Mouse (Mus musculus): ENCODE data around the gene Kif28. TPM values are rescaled to one million over a fixed set of nuclear protein-coding genes. Genes with fewer than 3 reads are reported as not detected.
"Not testable (repeated sequence)": the region's sequence is repeated elsewhere in the genome, so short reads cannot be mapped to it uniquely, and the experiment has no call there.

The Kif28 gene
- under 1 TPM; 0.35 to 0.49 TPM for total RNA-seq (2021)
- long read RNA-seq, experiment 1 = 0 reads
- long read RNA-seq, experiment 2 = 0 reads

GRCm38 (mm10) chr1:179745171-179745570, at the start of gene Kif28:
Gene Kif28 (minus strand): TSS chr1:179745271.
- DNase-seq = no peak

- DNase-seq = no peak
Measured at GRCm38 (mm10) chr1:179787281-179787680, 42.2 kb upstream of the Kif28 start.

GRCm38 (mm10) chr1:179785502-179785901, 40.4 kb upstream of the Kif28 start:
- DNase-seq = no peak

- DNase-seq = no peak
Measured at GRCm38 (mm10) chr1:179784098-179784497, 39.0 kb upstream of the Kif28 start.

GRCm38 (mm10) chr1:179776831-179777230, 31.8 kb upstream of the Kif28 start:
- no peak for DNase-seq

- no peak for DNase-seq
Measured at GRCm38 (mm10) chr1:179760553-179760952, 15.5 kb upstream of the Kif28 start.

GRCm38 (mm10) chr1:179760086-179760485, 15.0 kb upstream of the Kif28 start:
- no peak for DNase-seq

- no peak for DNase-seq
Measured at GRCm38 (mm10) chr1:179756477-179756876, 11.4 kb upstream of the Kif28 start.

- peak in 1 of 2 experiments; percentile 35 for DNase-seq
Measured at GRCm38 (mm10) chr1:179753006-179753405, 7.9 kb upstream of the Kif28 start.

- no peak for DNase-seq
Measured at GRCm38 (mm10) chr1:179752276-179752675, 7.2 kb upstream of the Kif28 start.

GRCm38 (mm10) chr1:179743593-179744193, 1.4 kb downstream of the Kif28 start:
- no peak for DNase-seq

GRCm38 (mm10) chr1:179736483-179736882, 8.6 kb downstream of the Kif28 start:
- DNase-seq = no peak

GRCm38 (mm10) chr1:179734500-179735474, 10.3 kb downstream of the Kif28 start:
- peak; percentile 29 to 72 for DNase-seq

- peak; percentile 33 to 41 for DNase-seq
Measured at GRCm38 (mm10) chr1:179731391-179731790, 13.7 kb downstream of the Kif28 start.

- no peak for DNase-seq
Measured at GRCm38 (mm10) chr1:179728661-179729060, 16.4 kb downstream of the Kif28 start.

- no peak for DNase-seq
Measured at GRCm38 (mm10) chr1:179722811-179723469, 22.1 kb downstream of the Kif28 start.

- no peak for DNase-seq
Measured at GRCm38 (mm10) chr1:179715786-179716185, 29.3 kb downstream of the Kif28 start.

GRCm38 (mm10) chr1:179715289-179715688, 29.8 kb downstream of the Kif28 start:
- not testable (repeated sequence) for DNase-seq

- no peak for DNase-seq
Measured at GRCm38 (mm10) chr1:179713367-179713766, 31.7 kb downstream of the Kif28 start.

- no peak for DNase-seq
Measured at GRCm38 (mm10) chr1:179712658-179713057, 32.4 kb downstream of the Kif28 start.

GRCm38 (mm10) chr1:179710739-179711138, 34.3 kb downstream of the Kif28 start:
- no peak for DNase-seq

- DNase-seq = peak; percentile 48 to 65
Measured at GRCm38 (mm10) chr1:179709390-179709789, 35.7 kb downstream of the Kif28 start.

GRCm38 (mm10) chr1:179705154-179705553, 39.9 kb downstream of the Kif28 start:
- DNase-seq = peak in 1 of 2 experiments; percentile 17

Measured in heart, adult 18-20 months (tissue).